Mouse (Mus musculus) thymus, postnatal 14 days (tissue): ENCODE measurements around the gene Paqr6.

Experiments used
- DNase-seq: peaks from one replicate; pipeline ENCODE4 v3.0.0; 2021

Paqr6 gene

GRCm38 (mm10) chr3:88412636-88413035, 48.3 kb downstream of the Paqr6 start:
- no peak for DNase-seq

DNA sequence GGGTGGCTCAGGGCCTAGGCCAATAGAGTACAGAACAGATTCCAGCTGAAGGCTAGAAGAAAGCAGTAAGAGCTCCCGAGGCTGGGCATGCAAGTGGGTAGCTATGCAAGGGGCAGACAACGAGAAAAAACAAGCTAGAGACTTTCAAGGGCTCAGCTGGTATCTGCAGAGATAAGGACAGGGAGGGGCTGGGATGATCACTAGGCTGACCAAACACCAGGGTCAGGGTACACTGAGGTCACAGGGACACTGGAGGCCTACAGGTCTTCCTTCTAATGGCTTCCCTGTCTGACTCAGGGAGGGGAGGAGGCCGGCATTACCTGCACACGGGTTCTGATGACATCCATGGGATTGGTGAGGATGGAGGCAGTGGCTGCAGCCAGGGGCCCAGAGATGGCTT, 51.3 kb downstream of the Paqr6 start:
- DNase-seq, result no peak

DNA sequence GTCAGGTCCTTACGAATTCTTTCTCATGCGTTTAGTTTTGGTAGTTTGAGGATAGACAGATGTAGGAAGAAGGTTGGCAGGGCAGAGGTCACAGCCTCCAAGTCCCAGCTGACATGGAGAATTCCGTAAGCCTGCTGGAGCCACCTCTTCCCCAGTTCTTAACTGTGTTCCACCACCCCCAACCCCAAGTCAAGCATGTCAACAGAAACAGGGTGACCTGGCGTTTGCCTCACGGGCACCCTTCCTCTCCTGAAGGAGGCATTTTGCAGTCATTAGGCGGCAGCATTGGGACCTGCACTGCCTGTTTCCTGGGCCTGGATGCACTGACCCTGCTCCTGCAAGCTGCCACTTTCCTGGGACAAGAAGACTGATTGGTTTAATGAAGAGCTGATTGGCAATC, 53.6 kb downstream of the Paqr6 start:
- DNase-seq, result no peak
